Mouse (Mus musculus) kidney, postnatal 10 days (tissue): ENCODE data around the gene Sucnr1.
"Not testable (repeated sequence)": the region's sequence is repeated elsewhere in the genome, so short reads cannot be mapped to it uniquely, and the experiment has no call there.

Source experiments
- DNase-seq: peaks from one replicate; pipeline ENCODE4 v3.0.0; 2021; ENCODE audit warnings: mixed read lengths

Gene Sucnr1

DNA sequence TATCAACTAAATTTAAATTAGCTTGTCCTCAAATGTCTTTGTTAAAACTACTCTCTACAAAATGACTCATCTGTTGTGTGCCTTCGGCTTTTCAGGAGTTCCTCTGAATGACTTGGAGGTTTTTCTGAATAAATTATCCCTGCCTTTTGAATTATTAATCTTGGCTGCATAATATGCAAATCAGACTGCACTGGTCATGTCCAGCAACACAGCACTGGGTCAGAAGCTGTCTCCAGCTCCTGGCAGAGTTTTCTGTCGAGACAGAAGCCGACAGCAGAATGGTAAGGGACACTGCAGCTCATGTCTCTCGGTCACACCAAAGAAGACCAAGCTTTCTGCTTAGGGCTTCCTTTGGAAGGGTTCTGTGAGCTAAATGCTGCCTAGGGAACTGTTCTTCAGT lies at the start of gene Sucnr1:
Sucnr1 (plus strand) TSS at position 222 of the 400 bp plus-strand sequence.
- peak; percentile 62 for DNase-seq

GRCm38 (mm10) chr3:60046221-60046913 lies 35.3 kb upstream of the Sucnr1 start:
- no peak for DNase-seq

DNA sequence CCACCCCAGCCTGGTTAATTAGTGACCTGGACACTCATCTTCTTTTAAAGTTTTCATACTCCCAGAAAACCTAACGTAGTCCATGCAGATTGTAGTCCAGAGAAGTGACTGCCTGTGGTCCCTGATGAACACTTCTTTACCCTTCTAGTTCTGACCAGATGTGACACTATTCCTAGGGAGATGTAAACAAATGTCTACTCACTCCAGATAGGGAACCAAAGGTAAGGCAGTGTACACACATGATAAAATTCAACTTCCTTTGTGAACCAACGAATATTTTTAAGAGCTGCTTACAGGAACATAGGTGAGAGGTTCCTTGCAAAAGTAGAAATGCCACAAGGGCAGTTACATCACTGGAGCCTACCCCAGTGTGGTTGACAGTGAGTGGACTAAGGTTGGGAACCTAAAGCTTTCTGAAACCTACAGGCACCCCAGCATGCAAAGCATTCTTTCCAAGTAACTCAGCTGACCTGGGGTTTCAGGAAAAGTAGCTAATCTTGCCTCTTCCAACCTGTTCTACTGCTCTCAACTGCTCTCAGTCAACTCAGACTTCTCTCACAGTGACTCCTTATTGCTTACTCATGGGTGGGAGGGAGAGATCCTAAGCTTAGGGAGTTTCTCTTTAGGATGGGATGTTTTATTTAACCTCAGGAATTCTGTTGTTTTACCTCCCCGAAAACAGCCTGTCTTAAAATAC lies 28.3 kb upstream of the Sucnr1 start:
- DNase-seq: no peak

DNA sequence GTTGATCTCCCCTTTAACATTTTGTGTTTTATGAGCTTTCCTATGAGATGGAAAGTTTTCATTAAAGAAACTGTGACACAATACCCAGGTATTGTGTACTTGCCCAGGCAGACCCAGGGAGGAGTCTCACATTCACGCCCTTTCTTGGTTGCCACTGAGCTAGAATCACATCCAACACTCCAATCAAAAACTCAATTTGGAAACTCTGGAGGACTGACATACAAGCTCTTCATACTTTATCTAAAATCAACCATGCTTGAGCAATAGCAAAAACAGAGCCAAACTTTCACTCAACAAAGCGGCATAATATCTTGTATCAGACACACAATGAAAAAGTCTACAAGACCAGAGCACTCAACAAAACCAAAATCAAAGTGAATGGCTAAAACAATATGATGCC lies 27.7 kb upstream of the Sucnr1 start:
- DNase-seq: no peak

- DNase-seq: peak; percentile 32
Observed at GRCm38 (mm10) chr3:60056451-60056850, 25.2 kb upstream of the Sucnr1 start.

- DNase-seq: no peak
Observed at GRCm38 (mm10) chr3:60057070-60057808, 24.4 kb upstream of the Sucnr1 start.

- DNase-seq: no peak
Observed at GRCm38 (mm10) chr3:60057809-60058082, 23.9 kb upstream of the Sucnr1 start.

GRCm38 (mm10) chr3:60078883-60079415 lies 2.7 kb upstream of the Sucnr1 start:
- DNase-seq: peak; percentile 60

DNA sequence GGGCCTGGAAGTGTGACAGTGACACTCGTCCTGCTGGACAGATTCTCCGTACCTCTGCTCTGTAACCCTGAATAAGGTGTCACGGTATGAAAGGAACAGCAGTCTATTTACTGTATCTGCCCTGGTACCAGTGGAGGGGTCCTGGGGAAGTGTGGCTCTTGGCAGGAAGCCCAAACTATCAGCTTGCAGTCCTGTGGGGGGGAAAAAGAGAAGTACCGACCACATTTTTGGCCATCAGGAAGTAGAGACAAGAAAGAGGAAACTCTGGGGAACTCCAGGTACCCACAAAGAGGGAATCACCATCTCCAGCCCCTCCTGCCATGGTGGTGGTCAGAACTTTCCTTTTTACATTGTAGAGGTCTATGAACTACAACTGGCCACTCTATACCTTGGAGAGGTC lies 1.1 kb upstream of the Sucnr1 start:
- peak; percentile 14 for DNase-seq

- no peak for DNase-seq
Observed at GRCm38 (mm10) chr3:60082746-60083145, 1.1 kb downstream of the Sucnr1 start.

DNA sequence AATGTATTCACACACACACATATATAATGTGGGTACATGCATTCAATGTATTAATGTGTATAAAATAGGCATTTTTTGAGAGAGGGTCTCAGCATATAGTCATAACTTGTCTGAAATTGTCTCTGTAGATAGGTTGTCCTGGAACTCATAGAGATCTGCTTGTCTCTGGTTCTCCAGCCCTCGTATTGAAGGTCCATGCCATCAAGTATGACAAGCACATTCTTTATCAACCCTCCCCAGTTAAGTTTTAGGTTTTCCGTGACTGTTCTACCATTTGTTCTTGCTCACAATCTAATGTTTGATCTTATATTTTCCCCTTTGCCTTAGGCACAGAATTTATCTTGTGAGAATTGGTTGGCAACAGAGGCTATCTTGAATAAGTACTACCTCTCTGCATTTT lies 4.1 kb downstream of the Sucnr1 start:
- DNase-seq: no peak

GRCm38 (mm10) chr3:60091321-60091720 lies 9.7 kb downstream of the Sucnr1 start:
- peak; percentile 15 for DNase-seq

- DNase-seq: peak; percentile 21
Observed at GRCm38 (mm10) chr3:60094386-60095156, 12.9 kb downstream of the Sucnr1 start.

- no peak for DNase-seq
Observed at GRCm38 (mm10) chr3:60096941-60097340, 15.3 kb downstream of the Sucnr1 start.

GRCm38 (mm10) chr3:60097485-60097884 lies 15.8 kb downstream of the Sucnr1 start:
- peak; percentile 18 for DNase-seq

DNA sequence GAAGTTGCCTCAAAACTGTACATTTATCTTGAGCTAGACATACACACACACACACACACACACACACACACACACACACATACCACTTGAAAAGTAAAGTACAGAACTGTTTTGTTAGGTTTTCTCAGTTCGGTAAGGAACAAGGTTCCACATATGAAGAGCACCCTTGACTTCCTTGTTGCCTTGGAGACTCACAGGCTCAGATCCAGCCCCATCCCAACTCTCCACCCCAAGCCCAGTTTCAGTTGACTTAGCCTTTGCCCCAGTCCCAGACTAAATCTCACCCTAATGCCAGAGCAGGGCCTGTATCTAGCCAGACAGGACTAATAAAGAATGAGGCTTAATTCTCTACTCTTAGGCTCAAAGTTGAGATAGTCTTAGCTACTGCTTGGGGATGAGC lies 16.9 kb downstream of the Sucnr1 start:
- DNase-seq: peak; percentile 24

- DNase-seq: no peak
Observed at GRCm38 (mm10) chr3:60104462-60105109, 22.9 kb downstream of the Sucnr1 start.

- DNase-seq: not testable (repeated sequence)
Observed at GRCm38 (mm10) chr3:60106446-60106845, 24.8 kb downstream of the Sucnr1 start.

- DNase-seq: no peak
Observed at GRCm38 (mm10) chr3:60107736-60108135, 26.1 kb downstream of the Sucnr1 start.

DNA sequence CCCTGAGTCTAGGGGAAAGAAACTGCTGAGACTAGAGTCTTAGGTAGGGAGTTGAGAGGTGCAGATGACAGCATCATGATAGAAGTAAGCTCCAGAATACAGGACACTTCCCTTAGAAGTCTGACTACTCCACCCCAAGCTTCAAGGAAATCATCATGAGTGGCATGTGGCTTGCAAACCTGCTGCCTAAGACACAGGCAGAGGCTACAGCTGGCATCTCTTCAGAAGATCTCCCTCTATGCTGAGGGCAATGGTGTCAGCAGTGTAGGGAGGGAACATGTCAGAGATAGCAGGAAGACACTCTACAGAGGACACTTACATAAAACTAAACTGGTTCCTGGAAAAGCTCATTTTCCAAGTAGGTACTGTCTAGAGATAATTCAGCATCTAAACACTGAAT lies 27.1 kb downstream of the Sucnr1 start:
- no peak for DNase-seq

GRCm38 (mm10) chr3:60111135-60111710 lies 29.6 kb downstream of the Sucnr1 start:
- DNase-seq: no peak
